Mouse (Mus musculus): ENCODE measurements at regions not wholly inside any gene's neighbourhood (a gene's known extent, or its start where the extent isn't known, plus 50 kb on each side); places are given as distances from the start of the nearest gene placed in this dataset.
A peak's percentile ranks its signal among the peaks of the same experiment; 100 is the strongest.

DNA sequence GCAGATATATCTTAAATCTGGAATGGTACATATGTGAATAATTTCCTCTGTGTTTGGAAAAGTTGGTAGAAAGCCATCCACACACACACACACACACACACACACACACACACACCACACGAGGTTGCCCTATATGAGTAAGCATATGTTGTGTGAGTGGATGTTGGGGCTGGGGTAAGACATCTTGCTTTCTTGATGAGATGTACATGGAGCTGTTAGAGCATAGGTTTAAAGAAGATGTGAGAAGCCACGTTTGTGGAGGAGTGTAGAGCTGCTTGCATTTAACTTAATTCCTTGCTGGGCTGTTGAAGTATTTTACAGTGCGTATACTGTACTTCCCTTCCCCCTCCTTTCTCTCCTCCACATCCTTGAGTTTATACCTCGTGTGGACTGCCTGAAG, 147.8 kb downstream of the Vrk1 start:
- WGBS (ENCODE audit: insufficient replicate concordance): 64% methylated on average over 4 of the region's 4 CpGs
- H3K27me3 ChIP-seq (ENCODE audit: control insufficient read depth, insufficient read depth, low read length): peaks cover 5% of the 10 kb centered on the region; the same call in 1 of the 2 replicates
- no peaks in the 10 kb centered on the region for H3K4me1 ChIP-seq (ENCODE audit: control insufficient read depth, insufficient read depth, low read length)

DNA sequence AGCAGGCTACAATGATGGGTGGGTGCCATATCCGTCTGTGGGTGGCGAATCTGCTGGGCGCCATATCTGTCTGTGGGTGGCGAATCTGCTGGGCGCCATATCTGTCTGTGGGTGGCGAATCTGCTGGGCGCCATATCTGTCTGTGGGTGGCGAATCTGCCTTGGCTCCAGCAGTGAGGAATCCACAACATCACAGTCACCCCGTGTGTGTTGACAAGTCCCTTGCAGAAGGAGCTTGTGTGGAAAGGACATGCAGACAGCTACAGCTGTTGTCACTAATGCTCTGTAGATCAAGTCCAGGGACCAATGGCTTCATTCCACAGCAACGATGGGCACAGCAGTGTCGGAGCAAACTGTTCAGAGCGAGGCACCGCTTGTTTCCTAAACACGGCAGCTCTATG, 148.6 kb downstream of the Vrk1 start:
- Histone ChIP-seq H3K27ac (ENCODE audit: low read depth, low read length) (no peak overlapping the region), H3K4me1 (ENCODE audit: control insufficient read depth, insufficient read depth, low read length) (no peaks in the 10 kb centered on the region), H3K9ac (ENCODE audit: low read depth, low read length) (no peak overlapping the region), H3K4me3 (ENCODE audit: low read depth, low read length) (no peak overlapping the region), H3K9me3 (replicated peaks; ENCODE audit: control insufficient read depth, low read length) (no peaks in the 10 kb centered on the region), H3K36me3 (ENCODE audit: control insufficient read depth, insufficient read depth, low read length) (no peaks in the 10 kb centered on the region), H3K27me3 (ENCODE audit: control insufficient read depth, insufficient read depth, low read length) (peaks cover 5% of the 10 kb centered on the region; the same call in 1 of the 2 replicates), H3K4me2 (no peak overlapping the region)
- ATAC-seq (replicated peaks; ENCODE audit: insufficient number of reproducible peaks, low FRiP score, low TSS enrichment): no peak
- 68% methylated on average over 14 of the region's 14 CpGs for WGBS (ENCODE audit: insufficient replicate concordance)

More for the DNA sequence above, 147.8 kb downstream of the Vrk1 start:
- ATAC-seq (replicated peaks; ENCODE audit: insufficient number of reproducible peaks, low FRiP score, low TSS enrichment): no peak
- Histone ChIP-seq H3K9ac (ENCODE audit: low read depth, low read length) (no peak overlapping the region), H3K4me2 (no peak overlapping the region), H3K36me3 (ENCODE audit: control insufficient read depth, insufficient read depth, low read length) (no peaks in the 10 kb centered on the region), H3K9me3 (replicated peaks; ENCODE audit: control insufficient read depth, low read length) (no peaks in the 10 kb centered on the region), H3K27ac (ENCODE audit: low read depth, low read length) (no peak overlapping the region), H3K4me3 (ENCODE audit: low read depth, low read length) (no peak overlapping the region)

DNA sequence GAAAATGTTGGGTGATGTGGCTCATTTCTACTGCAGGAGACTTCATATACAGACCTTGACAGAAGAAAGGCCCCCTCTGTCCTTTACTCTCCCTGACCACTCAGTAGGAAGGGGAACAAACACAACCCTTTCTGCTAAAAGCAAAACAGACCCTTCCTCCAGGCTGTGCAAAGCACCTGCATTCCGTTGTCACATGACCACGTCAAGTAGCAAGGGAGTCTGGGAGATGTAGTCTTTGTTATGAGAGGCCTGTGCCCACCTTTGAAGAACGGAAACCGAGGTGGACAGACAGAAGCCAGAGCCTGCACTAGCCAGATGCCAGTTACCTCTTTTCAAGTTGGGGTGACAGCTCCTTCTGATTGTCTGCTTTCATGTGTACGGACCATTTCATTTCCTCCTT, 161.3 kb downstream of the Vrk1 start:
- Histone ChIP-seq H3K4me1 (ENCODE audit: control insufficient read depth, insufficient read depth, low read length) (no peaks in the 10 kb centered on the region), H3K4me3 (ENCODE audit: low read depth, low read length) (no peak overlapping the region), H3K4me2 (no peak overlapping the region), H3K9ac (ENCODE audit: low read depth, low read length) (no peak overlapping the region), H3K36me3 (ENCODE audit: control insufficient read depth, insufficient read depth, low read length) (no peaks in the 10 kb centered on the region), H3K27ac (ENCODE audit: low read depth, low read length) (no peak overlapping the region), H3K9me3 (replicated peaks; ENCODE audit: control insufficient read depth, low read length) (no peaks in the 10 kb centered on the region), H3K27me3 (ENCODE audit: control insufficient read depth, insufficient read depth, low read length) (peaks cover 26% of the 10 kb centered on the region)
- WGBS (ENCODE audit: insufficient replicate concordance): 43% methylated on average over 5 of the region's 5 CpGs
- ATAC-seq (replicated peaks; ENCODE audit: insufficient number of reproducible peaks, low FRiP score, low TSS enrichment): no peak

DNA sequence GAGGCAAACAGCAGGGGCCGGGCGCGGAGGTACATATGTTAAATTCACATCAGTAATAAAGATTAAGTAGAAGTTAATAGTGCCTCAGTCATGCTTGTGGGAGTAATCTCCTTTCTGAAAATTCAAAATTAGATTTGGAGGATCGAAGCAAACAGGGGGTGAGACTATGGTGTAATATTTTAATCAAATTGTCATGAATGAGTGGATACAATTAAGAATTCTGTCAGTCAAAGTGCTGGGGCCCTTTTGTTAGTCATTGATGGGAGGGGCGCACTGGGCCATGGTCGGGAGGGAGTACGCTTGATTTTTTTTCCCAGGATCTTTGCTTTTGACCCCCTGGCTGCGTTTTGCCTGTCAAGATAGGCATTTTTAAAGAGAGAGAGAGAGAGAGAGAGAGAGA, 163.2 kb downstream of the Vrk1 start:
- Histone ChIP-seq H3K4me3 (ENCODE audit: low read depth, low read length) (no peak overlapping the region), H3K27ac (ENCODE audit: low read depth, low read length) (no peak overlapping the region), H3K4me1 (ENCODE audit: control insufficient read depth, insufficient read depth, low read length) (no peaks in the 10 kb centered on the region), H3K9me3 (replicated peaks; ENCODE audit: control insufficient read depth, low read length) (no peaks in the 10 kb centered on the region), H3K4me2 (no peak overlapping the region), H3K27me3 (ENCODE audit: control insufficient read depth, insufficient read depth, low read length) (peaks cover 26% of the 10 kb centered on the region), H3K9ac (ENCODE audit: low read depth, low read length) (no peak overlapping the region), H3K36me3 (ENCODE audit: control insufficient read depth, insufficient read depth, low read length) (no peaks in the 10 kb centered on the region)
- ATAC-seq (replicated peaks; ENCODE audit: insufficient number of reproducible peaks, low FRiP score, low TSS enrichment): no peak
- 43% methylated on average over 8 of the region's 8 CpGs for WGBS (ENCODE audit: insufficient replicate concordance)

DNA sequence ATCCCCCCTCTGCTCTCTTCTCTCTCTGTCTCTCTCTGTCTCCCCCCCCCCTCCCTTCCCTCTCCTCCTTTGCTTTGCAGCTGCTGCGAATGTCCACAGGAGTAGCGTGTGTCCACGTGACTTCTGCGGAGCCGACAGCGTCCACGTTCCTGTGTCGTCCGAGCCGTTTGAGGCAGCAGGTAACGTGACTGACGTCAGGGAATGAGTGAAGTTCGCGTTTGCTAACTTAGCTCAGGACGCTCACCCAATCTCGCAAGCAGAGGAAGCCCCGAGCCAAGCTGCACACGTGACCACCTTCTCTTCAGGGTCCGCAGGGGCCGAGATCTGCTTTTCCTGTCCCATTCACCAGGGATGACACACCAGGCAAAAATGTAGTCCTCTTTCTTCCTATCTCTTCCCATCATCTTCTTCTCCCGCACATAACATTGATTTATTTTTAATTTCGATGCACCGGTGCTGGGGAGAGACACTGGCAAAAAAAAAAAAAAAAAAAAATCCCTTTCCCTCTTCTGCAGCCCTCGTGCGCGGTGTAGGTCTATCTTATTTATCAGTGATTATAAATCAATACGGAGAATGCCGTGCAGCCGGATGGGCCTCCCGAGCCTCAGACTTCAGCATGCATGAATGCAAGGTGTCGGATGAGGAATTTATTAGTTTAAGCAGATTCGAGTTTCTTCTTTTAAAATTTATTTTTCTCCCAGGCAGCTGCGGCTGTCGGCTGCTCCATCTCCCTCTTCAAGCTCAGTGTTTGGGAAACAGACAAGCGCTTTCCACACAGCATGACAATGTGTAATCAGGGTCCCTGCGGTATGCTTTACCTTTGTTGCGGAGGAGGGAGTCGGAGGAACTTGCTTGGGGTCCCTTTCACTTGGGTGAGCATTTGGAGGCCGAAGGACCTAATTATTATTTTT, 164.3 kb downstream of the Vrk1 start:
- Histone ChIP-seq H3K9me3 (replicated peaks; ENCODE audit: control insufficient read depth, low read length) (no peaks in the 10 kb centered on the region), H3K36me3 (ENCODE audit: control insufficient read depth, insufficient read depth, low read length) (no peaks in the 10 kb centered on the region), H3K9ac (ENCODE audit: low read depth, low read length) (peak overlapping the region; percentile 52; the same call in 1 of the 2 replicates), H3K4me2 (peak overlapping the region; percentile 86), H3K27ac (ENCODE audit: low read depth, low read length) (no peak overlapping the region), H3K4me1 (ENCODE audit: control insufficient read depth, insufficient read depth, low read length) (no peaks in the 10 kb centered on the region), H3K4me3 (ENCODE audit: low read depth, low read length) (peak overlapping the region; percentile 48), H3K27me3 (ENCODE audit: control insufficient read depth, insufficient read depth, low read length) (peaks cover 26% of the 10 kb centered on the region)
- WGBS (ENCODE audit: insufficient replicate concordance): under 1% methylated on average over 39 of the region's 39 CpGs
- no peak for ATAC-seq (replicated peaks; ENCODE audit: insufficient number of reproducible peaks, low FRiP score, low TSS enrichment)

DNA sequence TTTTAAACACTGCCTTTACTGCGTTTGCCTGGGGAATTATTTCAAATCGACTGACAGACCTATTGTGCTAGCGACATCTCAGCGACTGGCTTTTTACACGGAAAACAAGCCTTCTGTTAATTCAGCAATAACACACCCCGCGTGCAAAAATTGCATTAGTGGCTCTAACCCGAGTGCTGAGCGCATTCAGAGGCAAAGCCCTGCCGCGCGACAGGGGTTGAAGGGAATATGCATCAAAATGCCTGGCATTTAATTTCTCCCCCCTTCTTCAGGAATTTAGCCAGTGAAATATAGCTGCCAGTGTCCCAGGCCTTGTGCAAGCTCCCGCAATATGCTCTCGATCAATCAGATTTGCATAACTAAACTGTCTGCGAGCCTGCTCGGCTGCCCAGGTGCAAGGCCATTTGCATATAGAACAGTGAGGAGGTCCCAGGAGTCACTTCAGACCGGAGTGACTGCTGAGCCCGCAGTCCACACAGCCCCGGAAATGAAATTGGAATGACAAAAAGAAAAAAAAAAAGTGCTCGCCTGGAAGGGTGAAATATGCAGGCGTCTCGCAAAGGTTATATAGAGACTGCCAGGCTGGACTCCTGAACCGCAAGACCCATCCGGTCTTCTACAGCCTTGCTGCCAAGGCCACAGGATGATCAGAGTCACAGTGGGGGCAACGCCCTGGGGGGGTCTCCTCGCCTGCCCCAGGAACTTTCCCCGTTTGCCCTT, 165.1 kb downstream of the Vrk1 start:
- H3K27ac ChIP-seq (ENCODE audit: low read depth, low read length): no peak overlapping the region
- no peaks in the 10 kb centered on the region for H3K9me3 ChIP-seq (replicated peaks; ENCODE audit: control insufficient read depth, low read length)
- H3K36me3 ChIP-seq (ENCODE audit: control insufficient read depth, insufficient read depth, low read length): no peaks in the 10 kb centered on the region
- H3K4me3 ChIP-seq (ENCODE audit: low read depth, low read length): peak overlapping the region; percentile 48
- peaks cover 26% of the 10 kb centered on the region for H3K27me3 ChIP-seq (ENCODE audit: control insufficient read depth, insufficient read depth, low read length)
- 0 out of 2 replicates have a peak overlapping the region, but pooled peaks have one; percentile 16 for H3K9ac ChIP-seq (ENCODE audit: low read depth, low read length)
- H3K4me2 ChIP-seq: peak overlapping the region; percentile 86
- H3K4me1 ChIP-seq (ENCODE audit: control insufficient read depth, insufficient read depth, low read length): no peaks in the 10 kb centered on the region
- 4% methylated on average over 27 of the region's 27 CpGs for WGBS (ENCODE audit: insufficient replicate concordance)
- no peak for ATAC-seq (replicated peaks; ENCODE audit: insufficient number of reproducible peaks, low FRiP score, low TSS enrichment)

DNA sequence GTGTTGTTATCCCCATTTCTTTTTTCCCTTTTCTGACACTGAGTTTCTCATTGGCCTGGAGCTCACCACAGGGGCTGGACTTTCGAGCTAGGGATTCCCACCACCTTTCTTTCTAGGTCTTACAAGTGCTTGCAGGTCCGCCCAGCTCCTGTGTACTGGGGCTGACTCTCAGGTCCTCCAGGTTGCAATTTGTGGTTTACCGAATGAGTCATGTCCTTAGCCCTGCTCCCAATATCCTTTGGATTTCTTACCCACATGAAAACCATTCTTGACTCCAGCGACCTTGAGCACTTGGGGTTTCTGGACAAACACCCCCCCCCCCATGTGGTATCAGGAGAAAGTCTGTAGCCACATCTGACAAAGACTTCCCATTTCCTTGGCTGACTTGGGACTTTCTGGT, 167.3 kb downstream of the Vrk1 start:
- ATAC-seq (replicated peaks; ENCODE audit: insufficient number of reproducible peaks, low FRiP score, low TSS enrichment): no peak
- Histone ChIP-seq H3K27ac (ENCODE audit: low read depth, low read length) (no peak overlapping the region), H3K9ac (ENCODE audit: low read depth, low read length) (no peak overlapping the region), H3K27me3 (ENCODE audit: control insufficient read depth, insufficient read depth, low read length) (peaks cover 28% of the 10 kb centered on the region), H3K36me3 (ENCODE audit: control insufficient read depth, insufficient read depth, low read length) (no peaks in the 10 kb centered on the region), H3K9me3 (replicated peaks; ENCODE audit: control insufficient read depth, low read length) (no peaks in the 10 kb centered on the region), H3K4me2 (no peak overlapping the region), H3K4me3 (ENCODE audit: low read depth, low read length) (no peak overlapping the region), H3K4me1 (ENCODE audit: control insufficient read depth, insufficient read depth, low read length) (no peaks in the 10 kb centered on the region)
- WGBS (ENCODE audit: insufficient replicate concordance): 63% methylated on average over 4 of the region's 4 CpGs

DNA sequence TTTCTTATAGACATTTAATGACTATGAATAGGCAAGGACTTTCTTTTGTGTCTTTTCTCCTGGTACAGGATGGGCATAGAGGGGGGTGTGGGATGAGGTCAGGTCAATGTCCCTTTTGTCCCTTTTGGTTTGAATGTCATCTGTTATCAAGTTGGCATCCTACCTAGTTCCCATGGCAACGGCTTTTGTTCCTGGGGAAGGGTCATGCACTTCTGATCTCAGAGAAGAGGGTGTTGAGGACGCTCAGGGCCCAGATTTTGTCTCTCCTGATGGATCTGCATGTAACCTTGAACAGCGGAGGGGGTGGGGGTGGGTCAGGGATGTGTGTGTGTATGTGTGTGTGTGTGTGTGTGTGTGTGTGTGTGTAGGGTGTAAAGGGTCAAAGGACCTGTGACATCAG, 167.8 kb downstream of the Vrk1 start:
- Histone ChIP-seq H3K27ac (ENCODE audit: low read depth, low read length) (no peak overlapping the region), H3K36me3 (ENCODE audit: control insufficient read depth, insufficient read depth, low read length) (no peaks in the 10 kb centered on the region), H3K9me3 (replicated peaks; ENCODE audit: control insufficient read depth, low read length) (no peaks in the 10 kb centered on the region), H3K4me2 (no peak overlapping the region), H3K9ac (ENCODE audit: low read depth, low read length) (no peak overlapping the region), H3K27me3 (ENCODE audit: control insufficient read depth, insufficient read depth, low read length) (peaks cover 23% of the 10 kb centered on the region), H3K4me3 (ENCODE audit: low read depth, low read length) (no peak overlapping the region), H3K4me1 (ENCODE audit: control insufficient read depth, insufficient read depth, low read length) (no peaks in the 10 kb centered on the region)
- 58% methylated on average over 3 of the region's 3 CpGs for WGBS (ENCODE audit: insufficient replicate concordance)
- ATAC-seq (replicated peaks; ENCODE audit: insufficient number of reproducible peaks, low FRiP score, low TSS enrichment): no peak; the same call in 1 of the 2 replicates
